Mouse (Mus musculus): Measurements from ENCODE around the gene Snd1. TPM values are rescaled to one million over a fixed set of nuclear protein-coding genes. Genes with fewer than 3 reads are reported as not detected.

Gene Snd1
- polyA plus RNA-seq (2014; fragmentation: Illumina TruSeq; extraction: RNeasy Lipid Tissue Mini Kit (QIAGEN cat#74804); ENCODE audit: low read depth, low replicate concordance), result 40.2 TPM

GRCm38 (mm10) chr6:28474839-28475238 is at the start of gene Snd1:
Snd1 (plus strand) TSS chr6:28475139.

DNA sequence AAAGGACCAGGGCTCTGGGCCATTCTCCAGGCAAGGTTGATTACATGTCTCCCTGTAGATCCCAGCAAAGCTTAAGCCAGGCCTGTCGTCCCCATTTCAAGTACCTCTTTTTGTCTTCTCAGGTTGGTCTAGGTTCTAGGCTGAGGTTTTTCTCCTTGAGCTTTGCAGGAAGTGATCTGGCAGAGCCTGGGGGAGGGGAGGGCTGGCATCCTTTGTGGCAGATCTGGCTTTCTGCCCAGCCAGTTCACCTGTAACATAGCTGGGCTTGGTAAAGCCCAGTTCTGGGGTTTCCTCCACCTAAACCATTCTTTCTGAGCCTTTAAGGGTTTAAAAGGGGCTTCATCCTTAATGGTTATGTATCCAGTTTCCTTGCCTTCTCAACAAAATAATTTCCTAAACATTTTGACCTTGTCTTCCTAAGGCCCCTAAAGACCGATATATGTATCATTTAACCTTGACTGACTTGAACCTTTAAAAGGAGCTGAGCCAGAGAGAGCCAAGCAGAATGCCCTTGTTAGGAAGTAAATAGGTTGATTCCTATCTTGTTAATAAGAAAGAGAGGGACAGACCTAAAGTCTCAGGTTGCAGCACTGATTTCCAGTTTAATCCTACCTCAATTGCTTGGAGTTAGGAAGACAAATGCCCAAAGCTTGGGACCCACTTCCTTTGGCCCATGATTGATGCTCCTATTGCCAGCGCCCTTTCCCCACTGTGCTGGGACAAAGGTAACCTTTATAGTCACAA is 47.7 kb upstream of the Snd1 start, which contains the start of gene Fscn3:
Gene Fscn3, plus strand, starts transcription at position 694 of the 744 bp plus-strand sequence.

GRCm38 (mm10) chr6:28428290-28428689 is 46.6 kb upstream of the Snd1 start, which contains the start of gene Gcc1:
Gcc1 (minus strand) TSS chr6:28428390.

GRCm38 (mm10) chr6:28449253-28449652 is 25.7 kb upstream of the Snd1 start, which contains the start of gene Pax4:
Pax4 (minus strand) TSS chr6:28449353.

GRCm38 (mm10) chr6:28831011-28831853 is 356.3 kb downstream of the Snd1 start, which contains the start of gene Lrrc4:
Lrrc4 (minus strand) TSS chr6:28831747.

Other genes with a start within 250 kb of the Snd1 start
- gene Zfp800, start 77.1 kb upstream of the Snd1 start, polyA plus RNA-seq (2014; fragmentation: Illumina TruSeq; extraction: RNeasy Lipid Tissue Mini Kit (QIAGEN cat#74804); ENCODE audit: low read depth, low replicate concordance), result 8.5 TPM
- gene Arf5, start 51.6 kb upstream of the Snd1 start, polyA plus RNA-seq (2014; fragmentation: Illumina TruSeq; extraction: RNeasy Lipid Tissue Mini Kit (QIAGEN cat#74804); ENCODE audit: low read depth, low replicate concordance), result 95.5 TPM
- gene Fscn3, start 47.4 kb upstream of the Snd1 start, polyA plus RNA-seq (2014; fragmentation: Illumina TruSeq; extraction: RNeasy Lipid Tissue Mini Kit (QIAGEN cat#74804); ENCODE audit: low read depth, low replicate concordance), result not detected
- 11.0 TPM for gene Gcc1, start 46.7 kb upstream of the Snd1 start, polyA plus RNA-seq (2014; fragmentation: Illumina TruSeq; extraction: RNeasy Lipid Tissue Mini Kit (QIAGEN cat#74804); ENCODE audit: low read depth, low replicate concordance)
- not detected for gene Pax4, start 25.8 kb upstream of the Snd1 start, polyA plus RNA-seq (2014; fragmentation: Illumina TruSeq; extraction: RNeasy Lipid Tissue Mini Kit (QIAGEN cat#74804); ENCODE audit: low read depth, low replicate concordance)